Mouse (Mus musculus) cortical plate, adult 2 months (tissue): ENCODE data around the gene Hcrt.

Experiments used
- CTCF ChIP-seq: fragments of 200-500 bp; IDR thresholded peaks from 2 replicates; pipeline ENCODE4 v1.5.1; 2011; ENCODE audit warnings: mild to moderate bottlenecking, control low read depth, low read length; ENCODE audit not compliant: insufficient read depth; ENCODE audit errors: extremely low read depth
- POLR2A ChIP-seq: fragments of 200-500 bp; IDR thresholded peaks from 2 replicates; pipeline ENCODE4 v1.6.1; 2011; ENCODE audit warnings: mild to moderate bottlenecking, low read length, control low read depth; ENCODE audit not compliant: insufficient read depth; ENCODE audit errors: extremely low read depth

GRCm38 (mm10) chr11:100718462-100718861 lies 44.3 kb downstream of the Hcrt start:
- no peak for TF ChIP-seq POLR2A
- no peak for TF ChIP-seq CTCF
